Mouse (Mus musculus) left cerebral cortex, postnatal 25 days (tissue): ENCODE measurements around the gene Slc39a10. TPM values are rescaled to one million over a fixed set of nuclear protein-coding genes. Genes with fewer than 3 reads are reported as not detected.

Experiments
- DNase-seq, 2 experiments: peaks; one replicate each; pipeline ENCODE4 v3.0.0; 2022; ENCODE audit warnings: low spot score in 2 of 2, mixed read lengths in 1 of 2
- intact Hi-C: fragments of 180-260 bp; cut with DNase I; formaldehyde crosslinking; loops from one replicate; pipeline ENCODE4 v1.15.1; 2025
- total RNA-seq, 2 experiments: library from RNA; stranded (reverse); gene quantifications; 2 replicates each; pipeline ENCODE4 v1.2.3; 2021

Slc39a10 gene
- total RNA-seq, 2 experiments from 2014 or later = 213 to 226 TPM

DNA sequence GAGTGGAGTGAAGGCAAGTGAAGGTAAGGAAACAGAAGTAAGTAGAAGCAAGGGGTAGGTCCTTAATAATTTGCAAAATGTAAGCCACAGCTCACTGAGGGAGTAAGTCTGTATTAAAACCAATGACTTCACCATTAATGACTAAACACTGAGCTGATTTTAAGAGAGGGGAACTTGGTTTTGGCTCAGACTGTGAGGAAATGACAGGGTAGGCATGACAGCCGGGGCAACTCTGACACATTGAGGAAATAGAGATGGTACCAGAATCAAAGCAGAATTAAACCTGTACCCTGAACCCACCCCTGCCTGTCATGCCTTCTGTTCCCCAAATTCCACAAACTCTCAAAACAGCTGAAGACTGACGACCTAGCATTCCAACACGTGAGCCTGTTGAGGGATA is 18.9 kb downstream of the Slc39a10 start:
- intact Hi-C loops = no loop called here
- DNase-seq = no peak

DNA sequence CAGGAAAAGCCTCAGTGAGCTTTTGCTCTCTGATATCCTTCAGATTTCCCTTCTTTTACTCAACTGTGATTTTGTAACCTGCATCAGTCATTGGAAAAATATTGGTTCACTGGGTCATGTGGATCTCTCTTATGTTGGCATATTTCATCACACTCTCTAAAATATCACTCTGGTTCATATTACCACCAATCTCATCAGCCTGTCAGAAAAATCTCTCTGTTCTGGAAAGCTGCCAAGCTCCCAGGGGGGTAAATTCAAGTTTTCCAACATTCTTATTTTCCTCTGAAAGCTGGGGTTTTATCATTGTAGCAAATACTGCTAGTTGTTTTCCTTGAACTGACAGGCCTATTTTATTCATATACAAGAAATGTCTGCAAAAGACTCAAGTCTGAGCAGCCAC is 22.9 kb downstream of the Slc39a10 start:
- no peak for DNase-seq
- intact Hi-C loops = no loop called here

DNA sequence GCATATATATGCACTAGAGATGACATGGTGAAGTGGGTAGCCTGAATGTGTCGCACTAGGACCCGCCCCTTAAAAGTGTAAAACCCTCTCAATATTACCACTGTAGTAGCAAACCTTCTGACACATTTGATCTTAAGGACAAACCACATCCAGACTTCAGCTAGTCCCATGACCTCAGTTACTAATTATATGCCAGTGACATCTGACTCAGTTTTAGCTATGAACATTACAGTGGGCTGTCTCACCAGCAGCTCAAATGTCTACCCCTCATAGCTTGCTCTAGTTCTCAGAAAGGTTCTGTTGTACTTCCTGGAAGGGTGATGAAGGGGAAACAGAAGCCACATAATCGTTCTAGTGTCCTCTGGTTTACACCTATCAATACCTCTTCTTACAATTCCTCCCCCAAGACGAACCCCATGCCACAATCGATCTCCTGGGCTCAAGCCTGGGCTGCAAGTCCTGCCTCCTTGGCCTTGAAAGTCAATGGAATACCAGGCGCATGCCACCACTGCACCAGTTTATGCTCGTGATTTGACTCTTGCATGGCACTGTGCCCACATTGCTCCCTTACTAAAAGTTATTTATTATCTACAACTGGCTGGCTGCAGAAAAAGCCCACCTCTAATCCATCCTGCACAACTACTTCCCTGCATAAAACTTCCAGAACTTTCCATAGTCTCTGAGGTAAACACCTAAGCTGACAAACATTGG is 28.3 kb downstream of the Slc39a10 start:
- intact Hi-C loops = no loop called here
- no peak for DNase-seq

DNA sequence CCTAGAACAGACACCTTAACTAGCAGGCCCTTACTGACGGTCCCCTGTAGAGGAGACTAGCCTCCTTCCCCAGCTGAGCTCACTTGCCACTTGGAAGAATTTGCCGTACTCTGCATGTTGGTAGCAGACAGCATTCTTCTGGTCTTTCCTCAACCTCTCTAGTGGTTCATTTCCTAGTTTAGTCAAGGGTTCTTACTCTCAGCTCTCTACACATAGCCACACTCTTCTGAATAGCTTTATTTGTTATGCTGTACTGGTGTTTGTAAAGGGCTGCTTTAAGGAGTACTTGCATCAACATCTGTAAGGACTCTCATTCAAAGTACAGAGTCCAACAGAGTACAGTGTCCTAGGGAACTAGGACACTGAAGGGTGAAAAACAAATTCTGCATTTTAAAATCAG is 29.2 kb downstream of the Slc39a10 start:
- DNase-seq = no peak
- intact Hi-C loops = no loop called here

DNA sequence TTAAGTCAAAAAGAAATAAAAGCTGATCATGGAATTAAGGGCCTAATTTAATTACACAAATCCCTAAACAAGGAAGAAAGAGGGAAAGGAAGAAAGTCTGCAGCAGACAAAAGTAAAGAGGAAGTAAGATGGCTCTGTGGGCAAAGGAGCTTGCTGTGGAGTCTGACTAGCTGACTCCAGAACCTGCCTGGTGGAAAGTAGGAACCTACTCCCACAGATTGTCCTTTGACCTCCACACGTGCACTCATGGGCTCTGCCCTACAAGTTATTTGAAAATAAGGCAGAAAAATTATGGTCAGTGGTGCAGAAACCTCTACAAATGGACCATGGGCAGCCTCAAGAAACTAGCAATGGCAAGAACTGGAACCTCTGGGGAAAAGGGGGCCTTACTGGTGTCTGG is 32.6 kb downstream of the Slc39a10 start:
- intact Hi-C loops = no loop called here
- no peak for DNase-seq

DNA sequence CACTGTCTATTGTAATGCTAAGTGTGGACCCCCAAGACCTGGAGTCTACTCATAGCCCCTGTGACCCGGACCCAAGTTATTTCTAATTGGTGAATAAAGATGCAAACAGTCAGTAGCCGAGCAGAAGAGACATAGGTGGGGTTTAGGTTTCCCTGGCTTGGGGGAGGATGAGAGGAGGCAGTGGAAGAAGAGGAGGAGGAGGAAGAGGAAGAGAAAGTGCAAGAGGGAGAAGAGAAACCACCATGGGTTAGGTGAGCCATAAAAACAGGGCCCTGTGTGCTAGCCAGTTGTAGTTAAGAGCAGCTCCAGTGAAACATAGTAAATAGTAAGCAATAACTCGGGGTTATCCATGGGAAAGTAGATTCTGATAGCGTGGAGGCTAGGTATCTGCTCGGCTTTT is 34.1 kb downstream of the Slc39a10 start:
- no peak for DNase-seq
- intact Hi-C loops = loop anchor here (10.0 kb wide), 1 partner anchor 336 kb away; no protein-coding TSS in a partner anchor

DNA sequence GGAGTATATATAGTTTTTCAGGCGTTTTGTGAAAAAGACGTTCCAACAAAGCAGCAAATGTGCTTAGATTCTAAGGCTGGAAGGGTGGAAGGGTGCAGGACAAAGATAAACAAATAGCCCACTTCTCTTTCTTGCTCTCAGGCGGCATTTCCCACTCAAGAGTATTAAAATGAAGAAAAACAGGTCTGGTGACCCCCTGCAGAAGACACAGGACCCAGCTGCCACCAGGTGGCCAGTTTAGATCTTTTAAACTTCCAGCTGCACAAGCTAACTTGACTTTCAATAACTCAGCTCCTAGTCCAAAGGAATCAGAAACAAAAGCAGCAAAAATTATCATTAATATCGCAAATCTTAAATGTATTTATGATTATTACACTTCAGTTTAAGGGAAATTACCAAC is 36.2 kb downstream of the Slc39a10 start:
- no peak for DNase-seq
- intact Hi-C loops = loop anchor here (10.0 kb wide), 1 partner anchor 338 kb away; no protein-coding TSS in a partner anchor

DNA sequence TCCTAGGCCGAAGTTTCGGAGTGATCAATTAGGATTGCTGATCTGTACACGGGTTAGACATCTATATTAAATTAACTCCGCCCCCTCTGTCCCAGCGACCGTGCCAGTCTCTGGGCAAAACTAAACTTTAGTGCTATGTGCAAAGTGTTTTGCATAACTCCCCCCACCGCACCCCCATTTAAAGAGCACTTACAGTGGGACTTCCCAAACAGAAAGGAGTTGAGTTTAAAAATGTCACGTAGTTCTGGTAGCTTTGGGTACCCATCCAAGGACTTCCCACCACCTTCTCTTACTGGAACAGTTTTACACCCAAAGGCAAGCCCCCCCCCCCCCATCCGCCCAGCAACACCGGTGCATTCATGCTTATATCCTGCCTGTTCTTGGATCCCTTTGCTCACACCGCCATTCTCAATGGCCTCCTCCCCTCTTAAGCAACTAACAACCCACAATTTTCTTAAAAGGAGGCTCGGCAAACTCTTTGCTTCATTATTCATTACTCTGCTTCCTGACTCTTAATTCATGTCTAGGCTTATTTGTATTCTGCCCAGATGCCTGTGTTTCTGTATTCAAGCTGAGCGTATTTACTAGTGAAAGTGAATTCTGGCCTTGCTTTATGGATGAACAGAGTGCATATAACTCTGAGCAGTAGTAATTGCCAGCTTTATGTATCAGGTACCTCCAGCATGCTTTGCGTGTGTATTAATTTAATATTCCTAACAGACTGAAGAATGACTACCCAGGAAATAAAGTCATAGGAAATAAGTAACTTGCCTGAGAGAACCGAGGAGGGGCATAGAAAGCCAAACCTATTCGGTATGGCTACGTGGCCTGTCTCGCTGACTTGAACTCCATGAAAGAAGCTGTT is 38.4 kb downstream of the Slc39a10 start:
- intact Hi-C loops = loop anchor here (5.0 to 10.0 kb wide), 4 partner anchors 248 to 633 kb away; no protein-coding TSS in a partner anchor

DNA sequence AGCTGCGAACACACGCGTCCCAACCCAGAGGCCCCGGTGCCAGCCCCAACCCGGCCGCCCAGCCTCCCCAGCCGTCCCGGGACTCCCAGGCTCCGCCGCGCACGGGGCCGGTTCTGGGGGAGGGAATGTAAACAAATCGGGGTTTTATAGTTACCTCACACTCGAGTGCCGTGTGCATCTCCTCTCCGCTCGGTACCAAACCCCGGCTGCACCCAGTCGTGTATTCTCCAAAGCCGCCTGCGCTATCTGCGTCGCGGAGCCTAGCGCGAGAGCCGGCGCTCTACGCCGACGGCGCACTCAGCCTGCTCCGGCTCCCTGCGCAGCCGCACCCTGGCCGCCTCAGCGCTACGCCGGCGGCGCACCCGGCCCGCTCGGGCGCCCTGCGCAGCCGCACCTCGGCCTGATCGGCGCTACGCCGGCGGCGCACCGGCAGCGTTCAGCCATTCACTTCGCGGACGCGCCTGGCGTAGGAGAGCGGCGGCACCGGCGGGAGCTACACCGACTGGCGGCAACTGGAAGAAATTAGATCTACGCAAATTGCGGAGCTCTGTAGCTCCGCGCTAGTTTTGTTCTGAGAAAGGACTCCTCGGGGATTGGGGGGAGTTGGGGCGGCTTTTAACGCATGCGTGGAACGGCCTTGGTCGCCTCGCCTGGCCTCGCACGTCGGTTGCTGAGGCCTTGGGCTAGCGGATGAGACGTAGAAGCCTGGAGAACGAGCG is 39.2 kb downstream of the Slc39a10 start:
- DNase-seq = peak; percentile 98 to 99
- intact Hi-C loops = loop anchor here (1.0 to 10.0 kb wide), 6 partner anchors 81 to 634 kb away; no protein-coding TSS in a partner anchor

More for the DNA sequence above, 38.4 kb downstream of the Slc39a10 start:
- DNase-seq = no peak

DNA sequence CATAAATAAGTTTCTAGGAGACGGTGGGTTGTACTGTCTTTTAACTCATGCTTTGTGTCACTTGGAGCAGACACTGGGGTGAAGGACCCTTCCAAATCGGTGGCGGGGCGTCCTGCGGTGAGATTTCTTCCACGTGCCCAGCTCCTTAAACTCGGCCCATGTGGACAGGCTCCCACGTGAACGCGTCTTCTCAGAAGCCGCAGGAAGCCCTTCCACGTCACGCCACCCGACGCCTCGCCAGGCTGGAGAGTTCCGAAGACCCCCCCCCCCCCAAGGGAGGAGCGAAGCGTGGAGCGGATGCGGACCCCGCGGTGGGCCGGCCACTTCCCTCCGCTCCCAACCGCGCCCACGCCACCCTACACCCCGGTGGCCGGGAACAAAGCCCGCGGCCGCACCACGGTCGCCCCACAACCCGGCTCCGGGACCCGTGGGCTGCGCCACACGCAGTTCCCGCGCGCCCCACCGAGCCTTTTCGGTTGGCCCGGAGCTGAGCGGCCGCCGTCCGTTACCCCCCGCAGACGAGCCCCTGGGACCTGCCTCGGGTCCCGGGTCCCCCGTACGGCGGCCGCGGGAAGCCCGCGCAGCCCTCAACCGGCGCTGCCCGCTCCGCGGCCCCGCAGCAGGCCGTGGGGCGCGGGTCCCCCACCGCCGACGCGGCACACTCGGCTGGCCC is 39.9 kb downstream of the Slc39a10 start:
- intact Hi-C loops = loop anchor here (1.0 to 10.0 kb wide), 6 partner anchors 82 to 635 kb away; no protein-coding TSS in a partner anchor
- DNase-seq = peak; percentile 76 to 77

DNA sequence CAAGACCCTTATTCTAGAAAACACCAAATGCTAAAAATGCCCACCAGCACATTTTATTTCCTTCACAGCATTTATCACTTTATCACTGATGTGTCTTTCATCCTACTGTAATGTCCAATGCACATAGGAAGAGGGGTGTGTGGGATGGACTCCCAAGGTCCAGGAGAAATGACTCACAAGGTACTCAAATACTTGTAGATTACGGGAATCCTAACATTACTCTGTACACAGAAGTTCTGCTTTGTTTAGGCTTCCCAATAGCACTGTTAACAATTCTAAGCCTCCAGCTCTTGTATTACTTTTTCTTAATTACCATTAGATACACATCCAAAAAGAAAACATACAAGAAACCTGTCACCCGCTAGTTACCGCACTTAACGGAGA is 40.4 kb downstream of the Slc39a10 start:
- intact Hi-C loops = loop anchor here (2.0 to 10.0 kb wide), 5 partner anchors 83 to 635 kb away; no protein-coding TSS in a partner anchor
- DNase-seq = no peak

DNA sequence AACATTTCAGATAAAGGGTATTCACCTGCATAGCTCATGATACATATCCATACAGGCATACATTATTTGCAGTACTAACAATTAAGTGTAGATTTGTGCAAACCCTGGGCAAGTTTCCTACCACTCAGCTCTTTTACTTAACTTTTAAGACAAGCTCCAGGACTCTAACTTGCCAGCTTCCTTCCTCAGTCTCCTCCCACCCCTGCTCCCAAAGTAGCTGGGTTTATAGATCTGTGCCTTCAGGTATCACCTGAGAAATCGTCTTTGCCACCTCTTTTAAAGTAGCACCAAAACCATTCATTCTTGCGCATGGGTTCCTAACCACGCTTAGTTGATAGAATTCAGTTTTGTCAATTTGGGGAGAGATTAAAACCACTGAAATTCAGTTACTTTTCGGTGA is 41.1 kb downstream of the Slc39a10 start:
- no peak for DNase-seq
- intact Hi-C loops = loop anchor here (5.0 to 10.0 kb wide), 4 partner anchors 251 to 636 kb away; no protein-coding TSS in a partner anchor

DNA sequence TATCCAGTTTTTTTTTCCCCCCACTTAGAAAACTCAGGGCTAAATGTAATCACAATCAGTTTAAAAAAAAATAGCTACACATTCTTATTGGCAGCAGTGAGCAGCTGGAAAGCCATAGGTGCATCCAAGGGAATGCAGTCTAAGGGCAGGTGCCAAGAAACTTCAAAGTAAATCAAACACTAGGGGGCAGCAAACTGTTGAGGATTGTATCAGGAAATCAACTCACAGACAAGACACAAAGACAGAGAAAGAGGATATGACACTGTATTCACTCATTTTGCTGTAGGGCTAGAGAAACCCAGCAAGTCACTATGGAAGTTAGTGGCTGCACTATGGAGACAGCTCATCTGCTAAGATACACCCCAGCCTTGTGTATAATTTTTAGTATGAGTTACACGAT is 42.9 kb downstream of the Slc39a10 start:
- intact Hi-C loops = loop anchor here (5.0 to 10.0 kb wide), 4 partner anchors 253 to 638 kb away; no protein-coding TSS in a partner anchor
- DNase-seq = peak; percentile 82 to 91

DNA sequence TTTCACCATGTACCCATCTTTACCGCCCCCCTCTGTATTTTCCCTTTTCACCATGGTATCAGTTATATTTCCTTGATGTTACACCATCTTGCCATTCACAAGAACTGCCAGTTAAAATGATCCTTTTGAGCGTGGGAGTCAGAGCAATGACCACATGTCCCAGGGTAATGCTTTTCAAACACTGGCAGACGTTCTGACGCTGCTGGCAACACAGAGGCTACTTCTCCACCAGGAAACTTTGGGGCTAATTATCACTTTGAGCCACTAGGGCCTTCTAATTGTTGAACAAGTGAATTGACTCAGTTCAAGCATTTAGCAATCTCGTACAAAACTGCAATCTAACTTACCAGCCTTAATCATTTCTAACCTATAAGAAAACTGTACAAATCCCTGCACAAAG is 47.4 kb downstream of the Slc39a10 start:
- intact Hi-C loops = no loop called here
- DNase-seq = no peak

DNA sequence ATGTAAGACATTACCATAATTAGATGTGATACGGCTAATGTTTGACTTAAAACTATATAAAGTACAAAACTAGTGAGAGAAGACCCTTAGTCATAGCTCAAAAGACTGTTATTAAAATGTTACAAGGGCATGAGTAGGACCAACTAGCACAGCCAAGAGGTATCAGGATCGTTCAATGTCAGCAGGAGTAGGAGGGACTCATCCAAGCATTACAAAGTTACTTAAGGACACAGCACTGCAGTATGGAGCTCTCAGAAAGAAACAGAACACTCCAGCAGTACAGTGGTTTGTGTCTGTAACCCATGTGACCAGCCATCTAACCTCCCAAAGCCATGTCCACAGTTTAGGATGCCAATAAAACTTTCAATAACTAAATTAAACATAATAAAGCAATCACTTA is 48.4 kb downstream of the Slc39a10 start:
- DNase-seq = no peak
- intact Hi-C loops = no loop called here

DNA sequence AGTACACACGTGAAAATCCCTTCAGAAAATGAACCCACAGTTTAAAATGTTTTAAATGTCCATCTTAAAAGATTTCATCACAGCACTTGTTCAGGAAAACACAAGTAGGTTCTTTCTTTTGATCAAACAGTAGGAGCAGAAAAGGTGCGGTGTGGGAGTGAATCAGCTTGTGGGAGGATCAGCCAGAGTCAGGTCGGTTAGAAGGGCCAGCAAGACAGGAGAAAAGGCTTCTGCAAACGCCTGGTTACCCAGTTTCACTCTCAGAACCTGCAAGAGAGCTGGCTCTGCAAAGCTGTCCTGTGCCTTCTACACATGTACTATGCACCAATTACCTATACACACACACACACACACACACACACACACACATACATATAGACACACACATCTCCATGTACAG is 49.2 kb downstream of the Slc39a10 start:
- intact Hi-C loops = no loop called here
- DNase-seq = no peak

DNA sequence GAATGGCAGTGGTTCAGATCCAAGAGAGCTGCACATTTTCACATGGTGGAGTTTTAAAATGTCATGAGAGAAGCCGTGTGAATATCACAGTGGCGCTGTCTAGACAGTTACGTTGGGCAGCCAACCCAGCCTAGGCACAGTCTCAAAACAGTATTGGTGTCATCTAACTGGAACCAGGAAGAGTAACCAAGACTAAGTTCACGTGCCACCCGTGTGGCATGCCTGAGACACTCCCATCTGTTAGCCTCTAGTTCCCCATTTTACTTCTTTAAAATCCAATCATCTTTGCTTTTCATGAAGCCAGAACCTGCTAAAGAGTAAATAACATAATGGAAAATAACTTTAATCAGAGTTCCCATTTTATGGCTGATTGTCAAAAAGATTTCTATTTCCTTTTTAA is 60.7 kb downstream of the Slc39a10 start:
- DNase-seq = no peak
- intact Hi-C loops = no loop called here

DNA sequence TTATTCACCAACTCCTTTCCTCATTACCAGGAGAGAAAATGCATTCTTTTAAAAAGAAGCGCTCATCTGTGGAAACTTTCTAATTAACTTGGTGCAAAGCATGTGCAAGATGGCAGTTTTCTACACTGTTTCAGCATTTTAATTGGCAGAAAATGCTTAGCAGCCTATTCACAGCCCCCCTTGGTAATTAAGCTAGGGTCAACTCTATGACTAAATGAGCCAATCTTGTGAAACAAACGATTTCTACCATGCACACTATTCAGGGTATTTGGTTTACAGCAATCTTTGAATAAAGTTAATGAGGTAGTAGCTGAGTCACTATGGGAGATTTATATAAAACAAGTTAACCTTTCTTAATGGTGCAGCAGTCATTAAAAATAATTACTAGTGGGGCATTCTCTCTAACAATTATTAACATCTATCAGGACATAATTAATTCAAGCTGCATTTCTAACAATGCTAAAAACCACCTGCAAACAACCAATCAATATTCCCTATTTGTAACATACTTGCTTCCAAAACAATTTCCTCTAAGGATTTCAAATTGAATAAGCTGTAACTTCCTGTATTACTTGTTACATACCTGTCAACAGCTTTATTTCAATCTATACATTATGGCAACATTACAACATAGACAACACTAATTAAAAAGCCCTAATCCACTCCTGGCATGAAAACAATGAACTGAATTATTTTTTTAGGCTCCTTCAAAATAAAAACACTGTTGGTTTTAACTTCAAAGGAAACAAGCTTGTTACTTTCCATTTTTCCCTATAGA is 62.4 kb downstream of the Slc39a10 start:
- no peak for DNase-seq
- intact Hi-C loops = no loop called here
